Mouse (Mus musculus): ENCODE data around the gene Pcx. TPM values are rescaled to one million over a fixed set of nuclear protein-coding genes. Genes with fewer than 3 reads are reported as not detected.

The Pcx gene
- total RNA-seq, 2 experiments from 2014 or later: 12.7 to 18.1 TPM

DNA sequence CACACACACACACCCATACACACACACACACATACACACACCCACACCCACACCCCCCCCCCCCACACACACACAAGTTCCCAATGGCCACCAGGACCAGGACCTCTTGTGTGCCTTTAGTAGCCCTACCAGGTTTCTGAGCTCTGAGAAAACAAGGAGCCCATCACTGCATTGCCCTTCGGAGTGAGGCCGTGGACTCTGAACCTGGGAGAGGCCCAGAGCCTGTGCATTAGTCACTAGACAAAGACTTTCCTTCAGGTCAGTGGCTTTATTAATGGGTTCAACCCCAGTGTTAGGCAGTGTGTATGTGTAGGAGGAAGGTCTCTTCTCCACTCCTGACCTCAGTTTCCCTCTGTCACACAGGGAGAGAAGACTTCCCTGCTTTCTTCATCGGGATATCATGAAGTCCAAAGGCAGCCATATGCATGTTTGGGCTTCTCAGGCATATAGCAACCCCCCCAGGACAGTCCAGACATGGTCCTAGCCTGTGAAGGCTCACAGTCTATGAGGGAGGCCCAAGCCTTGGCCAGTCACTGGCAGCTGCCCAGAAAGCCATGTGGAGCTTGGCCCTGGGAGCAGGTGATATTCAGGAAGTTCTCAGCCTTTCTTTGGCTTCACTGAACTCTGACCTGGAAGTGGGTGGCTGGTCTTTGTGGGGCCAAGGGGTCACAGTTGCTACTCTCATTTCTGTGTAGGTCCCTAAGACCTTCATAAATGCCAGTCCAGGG is 13.6 kb upstream of the Pcx start:
- DNase-seq: no peak

DNA sequence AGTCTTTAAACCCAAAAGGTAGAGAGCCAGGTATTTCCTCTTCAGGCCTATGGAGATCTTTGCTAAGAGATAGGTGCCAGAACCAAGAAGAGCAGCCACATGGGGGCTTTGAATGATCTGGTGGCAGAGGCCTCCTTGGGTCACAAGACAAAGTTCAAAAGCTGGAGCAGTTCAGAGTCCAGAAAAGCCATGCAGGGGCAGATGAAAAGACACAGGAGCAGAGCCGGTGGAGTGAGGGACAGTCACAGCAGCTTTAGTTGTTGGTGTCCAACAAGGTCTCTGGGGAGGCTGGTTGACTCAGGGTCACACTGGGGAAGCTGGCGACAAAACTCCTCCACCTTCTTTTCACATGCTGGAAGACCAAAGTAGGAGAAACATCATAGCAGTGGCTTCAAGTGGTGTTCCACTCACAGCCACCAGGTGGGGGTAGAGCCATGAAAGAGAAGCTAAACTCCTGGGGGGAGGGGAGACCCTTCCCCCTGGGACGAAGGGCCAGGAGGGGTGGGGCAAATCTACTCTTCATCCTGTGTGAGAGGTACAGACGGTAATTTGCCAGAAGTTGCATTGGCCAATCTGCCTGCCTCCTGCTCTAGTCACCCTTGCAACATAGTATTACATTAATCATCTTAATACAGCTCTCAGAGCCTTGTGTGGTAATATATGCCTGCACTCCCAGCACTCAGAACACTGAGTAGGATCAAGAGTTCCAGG is 12.9 kb upstream of the Pcx start:
- peak; percentile 75 for DNase-seq

DNA sequence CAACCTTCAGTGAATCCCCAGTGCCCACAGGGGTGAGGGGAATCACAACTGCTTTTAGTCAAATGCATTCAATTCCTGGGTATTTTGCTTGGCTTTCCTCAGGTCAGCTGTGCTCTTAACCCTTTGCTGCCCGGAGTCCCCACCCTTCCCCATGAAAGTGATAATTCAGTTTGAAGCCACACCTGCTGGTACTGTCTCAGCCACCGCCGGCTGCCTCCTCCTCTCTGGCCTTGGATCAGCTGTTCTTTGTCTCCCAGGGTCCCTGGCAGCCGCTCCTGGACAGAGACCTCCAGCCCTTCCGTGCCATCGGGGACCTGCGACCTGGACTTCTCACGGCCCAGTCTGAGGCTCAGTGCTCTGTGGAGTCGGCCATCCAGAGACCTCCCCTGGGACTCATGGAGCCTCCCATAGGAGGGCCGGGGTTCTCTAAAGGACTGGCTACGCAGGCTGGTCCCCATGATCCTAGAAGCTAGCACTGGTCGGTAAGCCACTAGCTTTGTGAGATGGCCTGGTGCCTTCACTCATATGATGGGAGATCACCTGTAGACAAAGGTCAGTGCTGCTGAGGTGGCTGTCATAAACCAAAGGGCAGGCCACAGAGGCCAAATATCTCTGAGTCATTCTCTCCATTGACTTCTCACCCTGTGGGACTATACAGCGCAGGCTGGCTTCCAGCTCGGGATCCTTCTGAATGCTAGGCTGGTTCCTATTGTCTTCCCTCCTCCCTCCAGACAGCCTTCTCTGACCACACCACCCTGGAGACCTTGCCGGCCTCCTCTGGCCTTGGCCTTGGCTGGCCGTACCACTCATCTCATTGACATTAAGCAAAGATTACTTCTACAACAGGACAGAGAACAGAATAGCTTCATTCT is 12.0 kb upstream of the Pcx start, which contains the start of gene 2010003K11Rik:
TSS of gene 2010003K11Rik (minus strand) at position 522 of the 872 bp plus-strand sequence.
- DNase-seq: no peak

DNA sequence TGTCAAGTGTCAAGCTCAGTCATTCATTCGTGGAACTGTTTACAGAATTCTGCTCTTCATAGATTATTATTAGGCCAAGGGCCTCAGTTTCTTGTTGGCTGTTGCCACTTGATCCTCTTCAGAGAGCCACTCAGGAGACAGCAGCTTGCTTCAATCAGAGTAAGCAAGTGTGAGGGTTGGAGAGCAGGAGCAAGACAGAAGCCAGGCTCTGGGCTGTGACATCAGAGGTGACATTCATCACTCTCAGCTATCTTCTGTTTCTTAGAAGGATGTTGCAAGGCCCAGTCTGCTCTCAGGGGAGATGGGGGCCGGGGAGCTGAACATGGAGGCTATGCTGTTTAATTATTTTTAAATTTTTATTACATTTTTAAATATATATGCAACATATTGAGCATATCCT is 7.6 kb upstream of the Pcx start:
- no peak for DNase-seq

DNA sequence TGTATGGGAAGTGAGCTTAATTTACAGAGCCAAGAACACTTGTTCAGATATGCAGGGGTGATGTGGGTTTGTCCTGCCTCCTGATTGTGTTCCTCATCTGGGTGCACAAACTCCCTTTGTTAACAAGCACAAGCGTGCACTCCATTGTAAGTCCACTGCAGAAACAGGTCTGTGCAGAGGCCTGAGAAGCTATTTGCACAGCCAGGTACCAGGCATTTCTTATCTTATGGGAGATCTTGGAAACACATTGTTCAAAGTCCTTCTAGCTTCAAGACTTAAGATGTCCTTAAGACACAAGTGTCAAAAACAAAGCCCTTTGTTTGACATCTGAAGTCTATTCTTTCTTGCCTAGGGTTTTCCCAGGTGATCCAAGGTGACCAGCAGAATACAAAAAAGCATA is 5.4 kb upstream of the Pcx start:
- DNase-seq: no peak

DNA sequence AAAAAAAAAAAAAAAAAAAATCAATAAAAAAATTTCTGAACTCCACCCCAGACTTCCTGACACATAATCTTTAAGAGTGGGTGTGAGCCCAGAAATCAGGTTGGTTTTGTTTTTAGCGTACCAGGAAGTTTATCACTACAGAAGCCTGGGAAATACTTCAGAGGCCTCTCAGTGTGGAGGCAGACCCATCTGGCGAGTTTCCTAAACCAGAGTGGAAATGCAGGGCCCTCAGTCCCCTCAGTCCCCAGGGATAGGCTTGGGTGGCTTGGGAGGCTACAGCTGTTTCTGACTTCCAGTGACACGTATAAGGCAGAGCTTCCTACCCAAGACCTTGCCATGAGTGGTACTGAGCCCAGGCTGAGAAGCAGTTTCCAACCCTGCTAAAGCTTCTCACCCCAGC is 2.5 kb upstream of the Pcx start:
- no peak for DNase-seq

DNA sequence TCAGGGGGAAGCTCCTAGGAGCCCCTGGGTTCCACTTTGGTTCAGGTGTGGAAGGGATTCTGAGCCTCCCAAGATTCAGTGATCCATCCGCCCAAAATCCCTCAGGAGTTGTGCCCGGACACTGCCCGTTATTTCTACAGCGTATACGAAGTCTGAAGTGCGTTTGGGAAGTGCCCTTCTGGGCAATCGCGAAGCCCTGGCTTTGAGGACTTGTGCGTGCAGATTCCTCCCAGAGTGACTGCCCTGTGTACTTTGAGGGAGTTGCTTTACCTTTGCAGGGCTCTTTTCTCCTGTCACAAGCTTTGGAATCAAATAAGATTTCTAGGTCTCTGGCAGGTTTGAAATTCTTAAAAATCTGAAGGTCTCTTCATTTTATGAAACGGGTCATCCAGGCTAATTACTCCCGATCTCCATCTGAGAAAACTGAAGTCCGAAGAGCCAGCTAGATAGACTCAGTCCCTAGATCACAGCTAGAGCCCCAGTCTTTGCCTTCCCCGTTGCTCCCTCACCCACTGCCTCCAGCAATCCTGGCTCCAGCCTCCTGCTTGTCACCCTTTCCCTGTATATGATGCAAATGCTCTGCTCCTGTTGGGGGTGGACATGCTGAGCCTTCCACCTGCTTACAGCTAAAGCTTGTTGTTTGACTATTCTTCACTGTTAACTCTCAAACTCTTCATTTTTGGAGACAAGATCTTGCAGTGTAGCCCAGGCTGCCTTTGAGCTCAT is 1.0 kb downstream of the Pcx start:
- no peak for DNase-seq

DNA sequence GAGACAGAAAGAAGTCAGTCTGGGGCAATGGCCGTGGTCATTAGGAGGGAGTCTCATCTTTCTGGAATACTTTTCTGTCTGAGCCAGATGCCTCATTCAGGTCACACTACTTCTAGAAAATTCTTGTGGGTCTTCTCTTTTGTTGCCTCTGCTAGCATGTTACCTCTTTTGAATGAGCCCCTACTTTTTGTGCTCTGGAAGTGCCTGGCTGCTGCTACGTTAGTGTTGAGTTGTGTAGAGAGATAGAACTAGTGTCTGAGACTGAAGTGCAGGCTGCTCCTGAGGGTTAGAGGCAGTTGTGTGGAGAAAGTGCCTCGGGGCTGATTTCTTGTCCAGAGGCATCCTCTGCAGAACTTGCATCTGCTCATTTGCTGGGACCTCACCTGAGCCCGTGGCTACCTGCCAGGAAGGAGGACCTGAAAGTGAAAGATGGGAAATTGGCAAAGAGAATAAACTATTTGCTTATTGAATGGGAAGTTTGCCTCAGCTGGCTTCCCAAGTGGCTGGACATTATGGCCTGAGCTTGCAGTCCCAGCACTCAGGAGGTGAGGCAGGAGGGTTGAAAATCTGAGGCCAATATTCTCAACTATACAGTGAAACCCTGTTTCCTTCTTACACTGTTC is 3.1 kb downstream of the Pcx start:
- no peak for DNase-seq

DNA sequence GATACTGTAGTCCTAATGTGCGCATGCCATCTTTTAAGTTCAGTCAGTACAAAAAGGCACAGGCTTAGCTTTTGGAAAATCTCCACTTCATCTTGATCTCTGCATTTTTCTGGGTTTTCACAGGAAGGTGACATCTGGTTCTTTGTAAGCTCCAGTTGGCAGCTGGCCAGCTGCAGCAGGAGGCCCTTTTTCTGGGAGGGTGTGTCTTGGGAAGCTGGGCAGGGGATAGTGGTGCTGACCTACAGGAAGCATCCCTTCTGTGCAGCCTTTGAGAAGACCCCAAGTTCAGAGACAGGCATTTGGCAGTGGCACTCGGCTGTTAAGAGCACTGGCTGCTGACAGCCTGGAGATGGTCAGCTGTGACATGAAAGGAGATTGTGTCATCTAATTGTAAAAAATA is 5.5 kb downstream of the Pcx start:
- no peak for DNase-seq

DNA sequence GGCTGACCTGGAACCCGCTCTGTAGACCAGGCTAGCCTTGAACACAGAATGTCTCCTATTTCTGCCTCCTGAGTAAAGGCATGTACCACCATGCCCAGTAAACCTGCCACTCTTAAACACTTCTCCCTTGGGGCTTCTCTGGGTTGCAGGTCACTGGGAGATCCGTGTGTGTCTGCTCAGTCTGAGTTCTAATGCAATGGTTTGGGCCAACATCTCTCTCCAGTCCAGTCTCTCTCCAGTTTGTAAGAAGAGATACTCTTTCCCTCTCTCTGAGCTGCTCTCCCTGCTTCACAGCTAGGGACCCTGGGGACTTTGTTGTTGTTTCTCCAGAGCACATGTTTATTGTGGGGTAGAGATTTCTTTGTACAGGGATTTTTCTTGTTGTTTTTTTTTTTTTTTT is 6.0 kb downstream of the Pcx start:
- no peak for DNase-seq

DNA sequence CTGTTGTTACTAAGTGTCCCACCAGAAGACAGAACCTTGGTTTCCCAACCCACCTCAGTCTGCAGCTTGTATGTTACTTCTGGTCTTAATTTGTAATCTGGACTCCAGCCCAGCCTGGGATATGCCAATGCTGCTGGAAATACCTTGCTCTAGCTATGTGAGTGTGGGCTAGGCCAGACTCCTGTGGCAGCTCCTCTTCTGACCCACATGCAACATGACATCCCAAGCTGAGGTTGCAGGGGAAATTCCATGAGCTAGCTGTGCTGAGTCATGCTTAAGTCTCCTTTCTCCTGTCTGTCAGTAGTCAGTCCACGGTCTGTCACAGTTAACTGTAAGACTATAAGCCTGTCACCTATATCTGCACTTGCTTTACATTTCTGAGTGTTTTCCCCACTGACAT is 7.2 kb downstream of the Pcx start:
- no peak for DNase-seq

DNA sequence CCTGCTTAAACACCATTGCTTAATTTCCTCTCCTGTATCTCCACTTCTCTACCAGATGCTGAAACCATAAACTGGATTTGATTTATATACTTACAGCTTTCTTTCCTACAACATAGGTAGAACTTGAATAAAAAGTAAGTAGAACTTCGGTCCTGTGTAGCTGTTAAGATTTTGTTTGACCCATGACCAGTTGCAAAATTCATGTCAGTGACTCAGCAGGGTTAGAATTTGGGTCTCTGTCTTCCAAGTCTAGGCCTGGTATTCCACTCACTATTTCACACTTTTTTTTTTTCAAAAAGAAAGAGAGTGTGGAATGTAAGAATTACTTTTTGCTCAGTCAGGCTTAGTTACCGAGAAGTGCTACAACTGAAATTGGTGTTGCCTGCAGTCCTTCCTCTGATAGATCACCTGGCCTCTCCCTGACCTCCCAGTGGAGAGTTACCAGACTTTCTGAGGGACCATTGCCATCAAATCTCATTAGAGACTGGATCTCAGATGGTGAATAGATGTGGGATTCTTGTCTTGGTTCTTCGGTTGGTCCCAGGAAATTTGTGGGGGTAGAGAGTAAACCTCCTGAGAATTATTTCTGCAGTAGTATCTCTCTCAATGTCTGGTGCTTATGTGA is 11.3 kb downstream of the Pcx start:
- no peak for DNase-seq

DNA sequence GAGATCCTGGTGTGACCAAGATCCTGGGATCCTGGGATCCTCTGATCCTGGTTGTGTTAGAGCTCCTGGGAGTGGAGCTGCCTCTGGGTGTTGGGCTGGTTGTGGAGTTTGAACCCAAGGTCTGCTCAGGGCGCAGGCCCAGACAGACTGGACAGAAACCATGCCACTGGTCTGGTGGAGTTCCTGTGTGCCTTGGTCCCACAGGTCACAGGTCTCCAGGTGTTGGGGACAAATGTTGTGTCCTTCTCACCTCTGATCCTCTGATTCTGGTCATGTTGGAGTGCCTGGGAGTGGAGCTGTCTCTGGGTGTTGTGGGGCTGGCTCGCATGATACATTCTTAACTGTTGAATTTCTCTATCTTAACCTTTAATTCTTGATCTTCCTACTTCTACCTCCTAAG is 24.4 kb downstream of the Pcx start:
- DNase-seq: no peak

DNA sequence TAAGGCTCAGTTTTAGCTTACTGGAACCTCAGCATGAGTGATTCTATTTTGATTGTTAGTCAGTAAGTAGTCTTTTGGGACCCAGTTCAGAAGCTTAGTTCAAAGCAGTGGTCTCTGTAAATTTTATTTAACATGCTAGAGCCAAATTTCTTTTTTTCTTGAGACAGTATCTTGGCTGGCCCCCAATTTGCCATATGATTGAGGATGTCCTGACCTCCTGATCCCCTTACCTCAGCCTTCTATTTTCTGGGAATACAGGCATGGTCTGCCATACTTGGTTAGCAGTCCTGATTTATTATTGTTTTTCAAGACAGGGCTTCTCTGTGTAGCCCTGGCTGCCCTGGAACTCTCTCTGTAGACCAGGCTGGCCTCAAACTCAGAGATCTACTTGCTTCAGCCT is 25.6 kb downstream of the Pcx start:
- DNase-seq: no peak

DNA sequence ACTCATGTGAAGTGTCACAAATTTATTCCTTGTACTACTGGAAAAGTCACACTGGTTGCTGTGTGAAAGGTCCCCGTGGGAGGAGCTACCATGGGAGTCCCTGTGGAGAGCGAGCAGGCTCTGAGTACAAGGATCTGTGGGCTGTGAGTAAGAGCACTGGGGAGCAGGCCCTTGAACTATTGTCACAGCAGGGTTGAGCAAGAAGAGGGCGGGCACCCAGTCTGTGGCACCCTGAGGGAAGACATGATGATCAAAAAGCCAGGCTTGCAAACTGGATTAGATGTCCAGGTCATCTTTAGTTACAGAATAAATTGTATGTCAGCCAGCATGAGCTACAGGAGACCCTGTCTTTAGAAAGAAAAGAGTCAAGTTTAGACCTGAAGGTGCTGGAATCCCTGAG is 26.3 kb downstream of the Pcx start:
- DNase-seq: no peak

DNA sequence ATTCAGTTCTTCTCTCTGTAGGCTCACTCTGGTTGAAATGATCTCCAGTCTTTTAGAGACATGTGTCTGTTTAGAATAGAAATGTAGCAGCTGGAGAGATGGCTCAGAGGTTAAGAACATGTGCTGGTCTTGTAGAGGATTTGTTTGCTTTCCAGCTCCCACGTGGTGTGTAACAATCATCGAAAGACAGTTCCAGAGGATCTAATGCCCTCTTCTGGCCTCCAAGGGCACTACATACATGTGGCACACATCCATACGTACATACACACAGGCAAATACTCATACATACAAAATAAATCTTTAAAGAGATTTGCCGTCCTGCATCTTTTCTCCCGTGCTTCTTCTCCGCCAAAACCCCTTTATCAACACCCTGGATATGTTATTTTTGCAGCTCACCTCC is 30.0 kb downstream of the Pcx start:
- no peak for DNase-seq

DNA sequence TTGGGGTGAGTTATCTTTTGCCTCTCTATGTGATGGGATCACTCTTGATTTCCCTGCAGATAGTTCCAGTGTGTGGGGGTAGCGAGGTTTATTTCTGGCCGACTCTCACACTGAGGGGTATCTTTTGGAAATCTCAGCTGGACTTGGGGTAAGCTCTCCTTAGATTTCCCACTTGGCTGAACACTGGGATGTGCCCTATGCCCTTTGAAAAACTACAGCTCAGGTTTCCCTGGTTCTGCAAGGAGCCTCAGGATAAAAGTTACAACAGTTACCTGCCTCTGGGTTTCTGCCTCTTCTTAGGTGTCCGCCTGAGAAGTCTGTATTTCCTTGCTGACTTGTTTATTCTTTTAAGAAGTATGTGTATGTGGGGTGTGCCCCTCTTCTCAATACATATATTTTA is 30.7 kb downstream of the Pcx start:
- DNase-seq: no peak

DNA sequence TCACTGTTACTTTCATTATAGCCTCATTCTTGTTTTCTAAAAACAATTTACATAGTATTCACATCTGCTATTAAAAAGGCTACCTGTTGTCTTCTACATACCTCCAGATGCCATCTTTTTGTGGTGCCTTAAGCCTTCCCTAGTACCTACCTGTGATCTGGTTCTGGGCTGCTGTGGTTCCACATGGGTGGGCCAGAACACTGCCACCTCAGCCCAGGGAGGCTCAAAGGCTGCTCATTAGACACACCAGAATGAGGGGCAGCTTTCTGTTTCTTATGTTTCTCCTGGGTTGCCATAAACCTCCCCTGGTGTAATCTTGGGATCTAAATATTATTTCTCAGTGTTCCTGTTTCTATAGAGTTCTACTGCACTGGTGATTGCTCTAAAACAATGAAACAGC is 31.8 kb downstream of the Pcx start:
- no peak for DNase-seq

DNA sequence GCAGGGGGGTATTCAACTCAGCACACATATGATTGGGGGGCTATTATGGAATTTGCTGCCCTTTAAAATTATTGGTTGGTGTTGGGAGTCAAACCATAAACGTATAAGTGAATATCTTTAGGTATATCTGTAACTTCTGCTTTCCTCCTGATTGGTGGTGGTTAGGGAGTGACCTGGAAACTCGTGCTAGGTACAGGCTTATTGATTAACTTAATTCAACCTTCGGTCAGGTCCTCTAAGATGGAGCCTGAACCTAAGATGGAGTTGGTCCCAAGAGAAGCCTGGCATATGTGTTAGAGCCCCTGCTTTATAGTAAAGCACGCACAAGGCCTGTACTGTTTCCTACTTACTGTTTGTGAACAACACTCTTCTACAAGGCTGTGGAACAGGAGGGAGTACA is 34.8 kb downstream of the Pcx start:
- DNase-seq: no peak

DNA sequence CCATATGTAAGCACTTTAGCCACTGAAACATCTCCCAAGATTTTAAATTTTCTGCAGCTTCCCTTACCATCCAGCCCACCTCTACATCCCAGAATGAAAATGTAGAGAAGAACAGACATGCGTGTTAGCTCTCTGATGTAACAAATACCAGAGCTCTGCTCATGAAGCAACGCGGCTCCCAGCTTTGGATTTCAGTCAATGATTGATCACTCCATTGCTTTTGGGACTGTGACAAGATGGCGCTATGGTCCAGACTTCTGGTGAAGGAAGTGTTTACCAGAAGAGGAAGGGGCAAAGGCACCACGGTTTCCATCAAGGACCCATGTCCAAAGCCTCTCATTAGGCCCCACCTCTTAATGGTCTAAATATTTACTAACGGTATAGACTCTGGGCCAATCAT is 35.6 kb downstream of the Pcx start:
- DNase-seq: no peak

DNA sequence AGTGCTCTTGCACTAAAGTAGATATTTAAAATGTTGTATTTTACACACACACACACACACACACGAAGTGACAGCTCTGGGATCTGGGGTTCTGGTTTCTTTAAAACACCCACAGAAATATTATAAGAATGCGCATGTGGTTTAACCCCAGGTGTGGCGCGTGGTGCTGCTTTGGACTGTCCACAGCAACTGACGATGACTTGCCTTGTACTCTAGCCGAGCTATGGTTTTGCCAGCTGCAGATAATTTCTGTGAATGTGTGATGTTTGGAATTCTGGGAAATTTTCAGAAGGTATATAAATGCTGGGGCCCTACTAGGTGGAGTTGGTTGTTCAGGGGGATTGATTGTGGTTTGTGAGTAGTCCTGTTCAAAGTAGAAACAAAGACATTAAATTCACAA is 37.5 kb downstream of the Pcx start:
- DNase-seq: no peak
